Mouse (Mus musculus) CH12.LX (cell line): ENCODE results near the gene Gm6583.

ENCODE experiments used
- CTCF ChIP-seq, 2 experiments: IDR thresholded peaks in 1 of 2; conservative IDR thresholded peaks in 1 of 2; 2 replicates each; pipeline ENCODE4 v1.5.1; 2011 to 2012; ENCODE audit warnings: low read depth in 2 of 2, low read length in 2 of 2, improper control_type of control experiment in 1 of 2, inconsistent platforms in 1 of 2, mild to moderate bottlenecking in 1 of 2, moderate library complexity in 1 of 2
- EP300 ChIP-seq: IDR thresholded peaks from 2 replicates; pipeline ENCODE4 v1.6.1; 2011; ENCODE audit warnings: low read length, improper control_type of control experiment
- MAX ChIP-seq: IDR thresholded peaks from 2 replicates; pipeline ENCODE4 v1.6.1; 2011; ENCODE audit warnings: low read length, improper control_type of control experiment
- MXI1 ChIP-seq: IDR thresholded peaks from 2 replicates; pipeline ENCODE4 v1.6.1; 2011; ENCODE audit warnings: mild to moderate bottlenecking, low read depth, low read length, improper control_type of control experiment
- POLR2AphosphoS2 ChIP-seq: IDR thresholded peaks from 2 replicates; pipeline ENCODE4 v1.6.1; 2011; ENCODE audit warnings: low read depth, low read length, improper control_type of control experiment
- TCF12 ChIP-seq: IDR thresholded peaks from 2 replicates; pipeline ENCODE4 v1.6.1; 2014; ENCODE audit warnings: low read depth, mild to moderate bottlenecking, inconsistent platforms, low read length, improper control_type of control experiment
- UBTF ChIP-seq: IDR thresholded peaks from 2 replicates; pipeline ENCODE4 v1.6.1; 2012; ENCODE audit warnings: low read depth, mild to moderate bottlenecking, inconsistent platforms, low read length, improper control_type of control experiment, moderate library complexity

DNA sequence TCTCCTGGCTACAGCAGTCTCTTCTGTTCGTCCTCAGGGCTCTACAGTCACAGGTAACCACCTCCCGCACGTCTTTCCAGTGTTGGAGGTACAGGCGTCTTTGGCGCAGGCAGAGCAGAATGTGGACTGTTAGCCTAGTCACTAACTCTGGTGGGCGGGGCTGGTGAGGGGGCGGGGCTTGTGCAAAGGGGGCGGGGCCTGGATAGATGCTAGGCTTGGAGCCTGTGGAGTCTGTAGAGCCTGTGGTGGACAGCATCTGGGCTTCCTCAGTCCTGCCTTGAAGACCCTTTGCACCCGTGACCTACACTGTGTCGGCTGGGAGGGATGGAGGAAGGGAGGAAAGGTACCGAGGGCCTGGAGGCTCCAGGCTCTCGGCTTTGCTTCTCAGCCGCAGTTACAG lies at the start of gene Gm6583:
- TF ChIP-seq MXI1 (no peak), CTCF (conservative IDR thresholded peaks at IDR 0.05 in 1 of 2, IDR thresholded peaks at IDR 0.05 in 1 of 2; ENCODE audit: low read depth in 2 of 2, low read length in 2 of 2) (no peak), POLR2AphosphoS2 (no peak), TCF12 (no peak), EP300 (no peak), MAX (no peak), UBTF (no peak)
